Mouse (Mus musculus): ENCODE results near the gene Spata2l. TPM values are rescaled to one million over a fixed set of nuclear protein-coding genes. Genes with fewer than 3 reads are reported as not detected.
A peak's percentile ranks its signal among the peaks of the same experiment; 100 is the strongest.
"Not testable (repeated sequence)": the region's sequence is repeated elsewhere in the genome, so short reads cannot be mapped to it uniquely, and the experiment has no call there.

The Spata2l gene
- polyA plus RNA-seq, 1 experiment = 14.9 TPM

DNA sequence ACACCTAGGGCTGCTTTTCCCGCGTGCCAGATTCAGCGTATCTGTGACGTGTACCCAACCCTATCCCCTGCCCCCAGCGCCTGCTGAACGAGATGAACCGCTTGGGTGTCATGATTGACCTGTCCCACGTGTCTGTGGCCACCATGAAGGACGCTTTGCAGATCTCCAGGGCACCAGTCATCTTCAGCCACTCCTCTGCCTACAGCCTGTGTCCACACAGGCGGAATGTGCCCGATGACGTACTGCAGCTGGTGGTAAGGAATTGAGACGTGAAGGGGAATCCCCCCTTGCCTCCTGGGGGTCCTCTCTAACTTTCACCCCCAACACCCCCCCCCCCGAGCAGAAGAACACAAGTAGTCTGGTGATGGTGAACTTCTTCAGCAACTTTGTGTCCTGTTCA lies 36.2 kb downstream of the Spata2l start:
- Histone ChIP-seq H3K36me3 (ENCODE audit: control insufficient read depth, insufficient read depth, low read length) (no peaks in the 10 kb centered on the region), H3K27ac (ENCODE audit: insufficient read depth, low read depth, low read length) (no peak overlapping the region), H3K27me3 (replicated peaks; ENCODE audit: control insufficient read depth, insufficient read depth, low read length) (no peaks in the 10 kb centered on the region), H3K4me3 (ENCODE audit: insufficient read depth, low read depth, low read length) (no peak overlapping the region), H3K4me1 (ENCODE audit: control insufficient read depth, insufficient read depth, low read length) (0 out of 2 replicates have a peak, but pooled peaks cover 3% of the 10 kb centered on the region)
- WGBS = 57% methylated on average over 14 of the region's 14 CpGs
- TF ChIP-seq CTCF (conservative IDR thresholded peaks at IDR 0.05; ENCODE audit: insufficient read depth, insufficient read length, low read depth, low read length) (no peak), POLR2A (IDR thresholded peaks at IDR 0.05; ENCODE audit: low read depth, low read length) (no peak)
- no peak for DNase-seq

DNA sequence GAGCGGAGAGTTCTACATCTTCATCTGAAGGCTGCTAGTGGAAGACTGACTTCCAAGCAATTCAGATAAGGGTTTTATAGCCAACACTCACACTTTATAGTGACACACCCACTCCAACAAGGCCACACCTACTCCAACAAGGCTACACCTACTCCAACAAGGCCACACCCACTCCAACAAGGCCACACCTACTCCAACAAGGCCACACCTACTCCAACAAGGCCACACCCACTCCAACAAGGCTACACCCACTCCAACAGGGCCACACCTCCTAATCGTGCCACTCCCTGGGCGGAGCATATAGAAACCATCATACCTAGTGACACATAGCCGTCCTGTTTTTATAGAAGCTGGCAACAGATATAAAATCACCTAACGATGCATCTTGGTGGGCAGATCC lies 39.0 kb downstream of the Spata2l start:
- WGBS = 69% methylated on average over 5 of the region's 5 CpGs
- H3K4me1 ChIP-seq (ENCODE audit: control insufficient read depth, insufficient read depth, low read length) = not testable (repeated sequence)

DNA sequence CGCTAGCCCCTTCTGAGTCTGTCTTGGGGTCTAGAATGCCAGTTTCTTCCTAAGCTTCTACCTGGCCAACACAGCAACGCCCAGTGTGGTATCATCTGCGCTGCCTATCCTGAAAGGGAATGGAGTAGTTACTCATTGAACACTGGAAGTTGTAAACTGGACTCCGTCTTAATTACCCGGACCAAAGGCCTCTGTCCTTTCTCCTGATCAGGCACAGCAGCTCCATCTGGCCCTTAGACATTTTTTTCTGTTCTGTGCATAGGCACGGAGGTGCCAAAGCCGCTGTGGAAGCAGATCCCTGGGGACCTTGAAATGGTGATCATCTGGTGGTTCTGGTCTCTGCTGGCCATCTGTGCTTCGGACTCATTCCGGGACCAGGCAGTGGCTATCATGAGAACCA lies 42.3 kb downstream of the Spata2l start:
- 50% methylated on average over 9 of the region's 9 CpGs for WGBS
- Histone ChIP-seq H3K4me1 (ENCODE audit: control insufficient read depth, insufficient read depth, low read length) (peaks cover 12% of the 10 kb centered on the region; the same call in 1 of the 2 replicates), H3K36me3 (ENCODE audit: control insufficient read depth, insufficient read depth, low read length) (no peaks in the 10 kb centered on the region), H3K27ac (ENCODE audit: insufficient read depth, low read depth, low read length) (peak overlapping the region; percentile 33), H3K4me3 (ENCODE audit: insufficient read depth, low read depth, low read length) (peak overlapping the region; percentile 36), H3K27me3 (replicated peaks; ENCODE audit: control insufficient read depth, insufficient read depth, low read length) (no peaks in the 10 kb centered on the region)
- DNase-seq = peak; percentile 80
- TF ChIP-seq CTCF (conservative IDR thresholded peaks at IDR 0.05; ENCODE audit: insufficient read depth, insufficient read length, low read depth, low read length) (no peak), POLR2A (IDR thresholded peaks at IDR 0.05; ENCODE audit: low read depth, low read length) (no peak)

More for the DNA sequence above, 39.0 kb downstream of the Spata2l start:
- not testable (repeated sequence) for H3K36me3 ChIP-seq (ENCODE audit: control insufficient read depth, insufficient read depth, low read length); H3K27me3 ChIP-seq (replicated peaks; ENCODE audit: control insufficient read depth, insufficient read depth, low read length); DNase-seq; H3K27ac ChIP-seq (ENCODE audit: insufficient read depth, low read depth, low read length); H3K4me3 ChIP-seq (ENCODE audit: insufficient read depth, low read depth, low read length)

DNA sequence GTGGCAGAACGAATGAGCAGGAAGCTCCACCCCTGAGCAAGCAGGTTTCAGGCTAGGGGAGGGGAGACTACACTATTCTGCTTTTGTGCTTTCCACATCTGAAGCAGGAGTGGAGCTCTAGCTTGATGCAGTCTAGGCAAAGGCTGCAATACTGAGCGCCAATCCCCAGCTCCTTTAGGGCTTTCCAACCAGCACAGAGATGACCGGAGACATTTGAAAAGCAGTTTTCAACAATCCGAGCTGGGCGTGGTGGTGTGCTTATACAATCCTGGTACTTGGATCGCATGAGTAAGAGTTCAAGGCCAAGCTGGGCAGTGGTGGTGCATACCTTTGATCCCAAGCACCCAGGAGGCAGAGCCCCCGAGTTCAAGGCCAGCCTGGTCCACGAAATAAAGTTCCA lies 44.1 kb downstream of the Spata2l start:
- Histone ChIP-seq H3K27ac (ENCODE audit: insufficient read depth, low read depth, low read length) (0 out of 2 replicates have a peak overlapping the region, but pooled peaks have one; percentile 3), H3K4me1 (ENCODE audit: control insufficient read depth, insufficient read depth, low read length) (peaks cover 12% of the 10 kb centered on the region; the same call in 1 of the 2 replicates), H3K36me3 (ENCODE audit: control insufficient read depth, insufficient read depth, low read length) (no peaks in the 10 kb centered on the region), H3K27me3 (replicated peaks; ENCODE audit: control insufficient read depth, insufficient read depth, low read length) (no peaks in the 10 kb centered on the region), H3K4me3 (ENCODE audit: insufficient read depth, low read depth, low read length) (no peak overlapping the region)
- WGBS = 45% methylated on average over 8 of the region's 8 CpGs
- DNase-seq = no peak
- TF ChIP-seq CTCF (conservative IDR thresholded peaks at IDR 0.05; ENCODE audit: insufficient read depth, insufficient read length, low read depth, low read length) = no peak
- TF ChIP-seq POLR2A (IDR thresholded peaks at IDR 0.05; ENCODE audit: low read depth, low read length) = no peak

DNA sequence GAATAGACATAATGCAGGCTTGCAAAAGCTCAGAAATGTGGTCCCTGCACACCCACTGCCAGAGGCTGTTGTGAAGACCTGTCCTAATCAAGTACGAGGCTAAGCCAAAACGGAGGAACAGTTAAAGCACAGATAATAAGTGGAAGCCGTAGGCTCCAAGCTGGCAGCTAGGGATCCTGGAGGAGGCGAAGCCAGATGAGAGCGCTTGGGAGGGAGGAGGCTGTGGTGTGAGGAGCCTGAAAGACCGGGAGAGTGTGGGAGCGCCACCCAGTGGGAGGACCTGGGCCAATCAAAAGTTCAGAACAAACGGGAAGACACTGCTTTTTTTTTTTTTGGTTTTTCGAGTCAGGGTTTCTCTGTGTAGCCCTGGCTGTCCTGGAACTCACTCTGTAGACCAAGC lies 45.4 kb downstream of the Spata2l start:
- Histone ChIP-seq H3K36me3 (ENCODE audit: control insufficient read depth, insufficient read depth, low read length) (no peaks in the 10 kb centered on the region), H3K4me1 (ENCODE audit: control insufficient read depth, insufficient read depth, low read length) (peaks cover 13% of the 10 kb centered on the region; the same call in 1 of the 2 replicates), H3K27ac (ENCODE audit: insufficient read depth, low read depth, low read length) (peak overlapping the region; percentile 45), H3K27me3 (replicated peaks; ENCODE audit: control insufficient read depth, insufficient read depth, low read length) (no peaks in the 10 kb centered on the region), H3K4me3 (ENCODE audit: insufficient read depth, low read depth, low read length) (peak overlapping the region; percentile 6; the same call in 1 of the 2 replicates)
- DNase-seq = peak; percentile 88
- peak; percentile 73 for TF ChIP-seq CTCF (conservative IDR thresholded peaks at IDR 0.05; ENCODE audit: insufficient read depth, insufficient read length, low read depth, low read length)
- TF ChIP-seq POLR2A (IDR thresholded peaks at IDR 0.05; ENCODE audit: low read depth, low read length) = no peak
- WGBS = 3% methylated on average over 9 of the region's 9 CpGs

DNA sequence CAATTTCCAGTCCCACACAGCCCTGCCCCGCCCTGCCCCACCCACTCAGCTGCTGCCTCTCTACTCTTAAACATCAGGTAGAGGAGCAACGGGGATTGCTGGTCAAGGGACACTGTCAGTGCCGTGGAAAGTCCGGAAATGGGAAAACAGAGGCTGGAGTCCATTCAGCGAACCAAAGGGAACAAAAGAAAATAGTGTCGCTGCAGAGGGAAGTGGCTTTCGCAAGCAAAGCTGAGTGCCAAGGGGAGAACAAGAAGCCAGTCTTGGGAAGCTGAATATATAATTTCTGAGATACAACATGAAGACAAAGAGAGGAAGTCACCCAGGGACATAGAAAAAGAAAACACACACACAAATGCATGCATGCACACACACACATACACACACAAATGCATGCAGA lies 47.2 kb downstream of the Spata2l start:
- no peak for DNase-seq
- Histone ChIP-seq H3K27ac (ENCODE audit: insufficient read depth, low read depth, low read length) (no peak overlapping the region), H3K27me3 (replicated peaks; ENCODE audit: control insufficient read depth, insufficient read depth, low read length) (no peaks in the 10 kb centered on the region), H3K4me3 (ENCODE audit: insufficient read depth, low read depth, low read length) (no peak overlapping the region), H3K4me1 (ENCODE audit: control insufficient read depth, insufficient read depth, low read length) (peaks cover 12% of the 10 kb centered on the region; the same call in 1 of the 2 replicates), H3K36me3 (ENCODE audit: control insufficient read depth, insufficient read depth, low read length) (no peaks in the 10 kb centered on the region)
- 56% methylated on average over 7 of the region's 7 CpGs for WGBS
- TF ChIP-seq POLR2A (IDR thresholded peaks at IDR 0.05; ENCODE audit: low read depth, low read length) = no peak
- no peak for TF ChIP-seq CTCF (conservative IDR thresholded peaks at IDR 0.05; ENCODE audit: insufficient read depth, insufficient read length, low read depth, low read length)

DNA sequence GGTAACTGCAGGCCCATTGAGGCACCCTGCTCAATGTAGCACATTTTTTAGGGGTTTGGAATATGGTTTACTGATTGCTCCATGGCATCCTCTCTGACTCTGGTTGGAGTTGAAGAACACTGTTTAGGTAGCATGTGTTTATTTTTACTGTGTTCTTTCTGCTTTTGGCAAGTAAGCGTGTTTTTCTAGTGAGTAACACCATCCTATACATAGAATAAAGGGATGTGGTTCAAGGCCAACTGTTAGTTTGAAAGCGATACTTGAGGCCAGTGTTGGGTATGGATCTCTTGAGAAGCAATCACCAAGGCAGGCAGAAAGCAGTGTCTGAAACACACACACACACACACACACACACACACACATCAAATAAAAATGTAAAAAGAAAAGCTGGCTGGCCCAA lies 48.0 kb downstream of the Spata2l start:
- TF ChIP-seq CTCF (conservative IDR thresholded peaks at IDR 0.05; ENCODE audit: insufficient read depth, insufficient read length, low read depth, low read length) = no peak
- no peak for DNase-seq
- WGBS = 91% methylated on average over 2 of the region's 2 CpGs
- no peaks in the 10 kb centered on the region for H3K36me3 ChIP-seq (ENCODE audit: control insufficient read depth, insufficient read depth, low read length)
- no peaks in the 10 kb centered on the region for H3K27me3 ChIP-seq (replicated peaks; ENCODE audit: control insufficient read depth, insufficient read depth, low read length)
- peaks cover 8% of the 10 kb centered on the region; the same call in 1 of the 2 replicates for H3K4me1 ChIP-seq (ENCODE audit: control insufficient read depth, insufficient read depth, low read length)
- no peak overlapping the region for H3K4me3 ChIP-seq (ENCODE audit: insufficient read depth, low read depth, low read length)
- no peak overlapping the region for H3K27ac ChIP-seq (ENCODE audit: insufficient read depth, low read depth, low read length)
